Mouse (Mus musculus): ENCODE data around the gene Myof.

The Myof gene

GRCm38 (mm10) chr19:38042261-38042722 is 1.1 kb downstream of the Myof start:
- DNase-seq (ENCODE audit: low read depth, low spot score) = no peak

- no peak for DNase-seq (ENCODE audit: low read depth, low spot score)
These were observed 5.1 kb downstream of the Myof start for GRCm38 (mm10) chr19:38038267-38038666.

- no peak for DNase-seq (ENCODE audit: low read depth, low spot score)
These were observed 7.6 kb downstream of the Myof start for GRCm38 (mm10) chr19:38035766-38036165.

GRCm38 (mm10) chr19:38034696-38035095 is 8.7 kb downstream of the Myof start:
- no peak for DNase-seq (ENCODE audit: low read depth, low spot score)

- no peak for DNase-seq (ENCODE audit: low read depth, low spot score)
These were observed 9.7 kb downstream of the Myof start for GRCm38 (mm10) chr19:38033735-38034057.

- DNase-seq (ENCODE audit: low read depth, low spot score) = no peak
These were observed 10.2 kb downstream of the Myof start for GRCm38 (mm10) chr19:38032993-38033734.

- no peak for DNase-seq (ENCODE audit: low read depth, low spot score)
These were observed 12.2 kb downstream of the Myof start for GRCm38 (mm10) chr19:38031144-38031543.

GRCm38 (mm10) chr19:38030673-38031137 is 12.7 kb downstream of the Myof start:
- no peak for DNase-seq (ENCODE audit: low read depth, low spot score)

- DNase-seq (ENCODE audit: low read depth, low spot score) = no peak
These were observed 13.5 kb downstream of the Myof start for GRCm38 (mm10) chr19:38029871-38030270.

- DNase-seq (ENCODE audit: low read depth, low spot score) = no peak
These were observed 14.1 kb downstream of the Myof start for GRCm38 (mm10) chr19:38029292-38029691.

- no peak for DNase-seq (ENCODE audit: low read depth, low spot score)
These were observed 15.4 kb downstream of the Myof start for GRCm38 (mm10) chr19:38027881-38028521.

GRCm38 (mm10) chr19:38027389-38027788 is 16.0 kb downstream of the Myof start:
- DNase-seq (ENCODE audit: low read depth, low spot score) = no peak

GRCm38 (mm10) chr19:38026211-38026624 is 17.2 kb downstream of the Myof start:
- no peak for DNase-seq (ENCODE audit: low read depth, low spot score)

- DNase-seq (ENCODE audit: low read depth, low spot score) = no peak
These were observed 17.9 kb downstream of the Myof start for GRCm38 (mm10) chr19:38025254-38026041.

GRCm38 (mm10) chr19:38023603-38024002 is 19.8 kb downstream of the Myof start:
- no peak for DNase-seq (ENCODE audit: low read depth, low spot score)

GRCm38 (mm10) chr19:38022710-38023109 is 20.7 kb downstream of the Myof start:
- no peak for DNase-seq (ENCODE audit: low read depth, low spot score)

- DNase-seq (ENCODE audit: low read depth, low spot score) = no peak
These were observed 27.5 kb downstream of the Myof start for GRCm38 (mm10) chr19:38015873-38016254.

GRCm38 (mm10) chr19:38015180-38015872 is 28.1 kb downstream of the Myof start:
- DNase-seq (ENCODE audit: low read depth, low spot score) = no peak

- DNase-seq (ENCODE audit: low read depth, low spot score) = no peak
These were observed 28.9 kb downstream of the Myof start for GRCm38 (mm10) chr19:38014443-38014842.

GRCm38 (mm10) chr19:38011379-38011778 is 32.0 kb downstream of the Myof start:
- no peak for DNase-seq (ENCODE audit: low read depth, low spot score)

- no peak for DNase-seq (ENCODE audit: low read depth, low spot score)
These were observed 38.5 kb downstream of the Myof start for GRCm38 (mm10) chr19:38004809-38005380.
